Mouse (Mus musculus): ENCODE results near the gene Unc13d. TPM values are rescaled to one million over a fixed set of nuclear protein-coding genes. Genes with fewer than 3 reads are reported as not detected.
A peak's percentile ranks its signal among the peaks of the same experiment; 100 is the strongest.

Gene Unc13d
- polyA plus RNA-seq, 1 experiment from 2014 or later = 6.9 TPM

- no peak overlapping the region for H3K27ac ChIP-seq (ENCODE audit: low read depth)
- peaks cover 68% of the 10 kb centered on the region for H3K36me3 ChIP-seq (replicated peaks; ENCODE audit: insufficient read depth, low read length)
- 94% methylated on average over 17 of the region's 17 CpGs for WGBS (ENCODE audit: insufficient replicate concordance)
- H3K27me3 ChIP-seq (ENCODE audit: insufficient read depth, low read length) = no peaks in the 10 kb centered on the region
- peak; percentile 14 for DNase-seq
- no peak overlapping the region for H3K4me2 ChIP-seq (ENCODE audit: low read depth, low read length)
- H3K4me1 ChIP-seq (ENCODE audit: insufficient read depth) = peaks cover 19% of the 10 kb centered on the region
- no peak overlapping the region for H3K4me3 ChIP-seq (ENCODE audit: low read depth, low read length)
- TF ChIP-seq CTCF (IDR thresholded peaks at IDR 0.05; ENCODE audit: low read depth) (no peak), EP300 (IDR thresholded peaks at IDR 0.05; ENCODE audit: low read depth) (no peak)
- H3K9ac ChIP-seq (replicated peaks) = no peak overlapping the region
- no peaks in the 10 kb centered on the region for H3K9me3 ChIP-seq (ENCODE audit: low read length)
- no peak for ATAC-seq
Measured at GRCm38 (mm10) chr11:116058868-116059690, 18.7 kb downstream of the Unc13d start.

DNA sequence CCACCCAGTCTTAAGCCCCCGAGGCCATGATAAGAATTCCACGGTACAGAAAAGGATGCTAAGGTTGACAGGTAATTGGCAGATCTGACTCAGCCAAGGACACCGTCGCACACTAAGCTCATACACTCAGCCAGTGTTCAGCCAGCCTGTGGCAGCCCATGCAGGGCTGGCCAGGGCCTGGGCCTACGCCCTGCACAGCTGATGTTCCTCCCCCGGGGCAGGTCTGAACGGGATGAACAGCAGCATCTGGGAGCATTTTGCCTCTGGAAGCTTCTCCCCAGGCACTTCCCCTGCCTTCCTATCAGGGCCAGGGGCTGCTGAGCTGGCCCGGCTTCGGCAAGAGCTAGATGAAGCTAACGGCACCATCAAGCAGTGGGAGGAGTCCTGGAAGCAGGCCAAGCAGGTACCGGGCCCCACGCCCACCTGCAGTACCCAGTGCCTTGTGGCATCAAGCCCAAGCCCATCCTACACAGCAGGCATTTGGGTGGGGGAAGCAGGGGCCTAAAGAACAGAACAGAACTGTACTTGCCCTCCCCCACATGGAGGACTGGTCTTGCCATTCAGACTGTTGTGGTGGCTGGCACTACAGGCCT is 19.6 kb downstream of the Unc13d start:
- no peak for TF ChIP-seq EP300 (IDR thresholded peaks at IDR 0.05; ENCODE audit: low read depth)
- no peak for TF ChIP-seq CTCF (IDR thresholded peaks at IDR 0.05; ENCODE audit: low read depth)
- DNase-seq (no peak), ATAC-seq (no peak)
- H3K4me1 ChIP-seq (ENCODE audit: insufficient read depth) = peaks cover 19% of the 10 kb centered on the region
- H3K4me3 ChIP-seq (ENCODE audit: low read depth, low read length) = no peak overlapping the region
- WGBS (ENCODE audit: insufficient replicate concordance) = 68% methylated on average over 12 of the region's 12 CpGs
- no peaks in the 10 kb centered on the region for H3K9me3 ChIP-seq (ENCODE audit: low read length)
- H3K27ac ChIP-seq (ENCODE audit: low read depth) = no peak overlapping the region
- H3K36me3 ChIP-seq (replicated peaks; ENCODE audit: insufficient read depth, low read length) = peaks cover 77% of the 10 kb centered on the region
- H3K4me2 ChIP-seq (ENCODE audit: low read depth, low read length) = no peak overlapping the region
- H3K9ac ChIP-seq (replicated peaks) = no peak overlapping the region
- H3K27me3 ChIP-seq (ENCODE audit: insufficient read depth, low read length) = no peaks in the 10 kb centered on the region

DNA sequence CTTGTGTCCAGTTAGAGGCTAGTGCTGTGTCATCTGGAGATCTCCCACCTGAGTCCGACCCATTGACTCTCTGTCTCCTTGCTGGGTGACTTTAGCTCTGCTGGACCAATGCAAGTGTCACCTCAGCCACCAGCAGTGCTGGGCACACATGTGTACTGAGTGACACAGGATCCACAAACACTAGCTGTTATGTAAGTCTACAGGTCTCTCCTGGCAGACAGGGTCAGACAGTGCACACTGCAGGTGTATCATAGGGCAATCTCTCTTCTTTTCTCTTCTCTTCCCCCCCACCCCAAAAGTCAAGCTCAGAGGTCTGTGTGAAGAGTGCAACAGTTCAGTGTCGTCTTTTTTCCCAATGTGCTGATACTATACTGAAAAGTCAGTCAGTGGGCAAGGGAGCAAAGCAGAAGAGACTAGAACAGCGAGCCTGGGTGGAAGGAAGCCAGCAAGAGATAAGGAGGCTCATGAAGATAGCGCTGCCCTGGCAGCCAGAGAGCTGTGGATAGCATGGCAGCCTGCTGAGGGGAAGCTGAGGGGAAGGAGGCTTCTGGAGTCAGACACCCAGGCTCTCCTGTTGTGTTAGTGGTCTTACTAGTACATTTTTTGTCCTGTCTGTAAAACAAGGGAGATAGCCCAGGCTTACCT is 20.4 kb downstream of the Unc13d start:
- WGBS (ENCODE audit: insufficient replicate concordance) = 51% methylated on average over 4 of the region's 4 CpGs
- Histone ChIP-seq H3K36me3 (replicated peaks; ENCODE audit: insufficient read depth, low read length) (peaks cover 81% of the 10 kb centered on the region), H3K9me3 (ENCODE audit: low read length) (no peaks in the 10 kb centered on the region), H3K27ac (ENCODE audit: low read depth) (no peak overlapping the region), H3K4me1 (ENCODE audit: insufficient read depth) (peaks cover 19% of the 10 kb centered on the region), H3K9ac (replicated peaks) (no peak overlapping the region), H3K4me2 (ENCODE audit: low read depth, low read length) (no peak overlapping the region), H3K4me3 (ENCODE audit: low read depth, low read length) (no peak overlapping the region), H3K27me3 (ENCODE audit: insufficient read depth, low read length) (no peaks in the 10 kb centered on the region)
- ATAC-seq (peak; percentile 72), DNase-seq (no peak)
- TF ChIP-seq CTCF (IDR thresholded peaks at IDR 0.05; ENCODE audit: low read depth) = no peak
- TF ChIP-seq EP300 (IDR thresholded peaks at IDR 0.05; ENCODE audit: low read depth) = no peak

GRCm38 (mm10) chr11:116055873-116056272 is 21.9 kb downstream of the Unc13d start:
- no peaks in the 10 kb centered on the region for H3K27me3 ChIP-seq (ENCODE audit: insufficient read depth, low read length)
- no peak for TF ChIP-seq EP300 (IDR thresholded peaks at IDR 0.05; ENCODE audit: low read depth)
- no peak for TF ChIP-seq CTCF (IDR thresholded peaks at IDR 0.05; ENCODE audit: low read depth)
- no peak overlapping the region for H3K4me3 ChIP-seq (ENCODE audit: low read depth, low read length)
- H3K27ac ChIP-seq (ENCODE audit: low read depth) = no peak overlapping the region
- peaks cover 19% of the 10 kb centered on the region for H3K4me1 ChIP-seq (ENCODE audit: insufficient read depth)
- DNase-seq (no peak), ATAC-seq (no peak)
- H3K9ac ChIP-seq (replicated peaks) = no peak overlapping the region
- H3K9me3 ChIP-seq (ENCODE audit: low read length) = no peaks in the 10 kb centered on the region
- 61% methylated on average over 11 of the region's 11 CpGs for WGBS (ENCODE audit: insufficient replicate concordance)
- H3K36me3 ChIP-seq (replicated peaks; ENCODE audit: insufficient read depth, low read length) = peaks cover 80% of the 10 kb centered on the region
- H3K4me2 ChIP-seq (ENCODE audit: low read depth, low read length) = no peak overlapping the region

DNA sequence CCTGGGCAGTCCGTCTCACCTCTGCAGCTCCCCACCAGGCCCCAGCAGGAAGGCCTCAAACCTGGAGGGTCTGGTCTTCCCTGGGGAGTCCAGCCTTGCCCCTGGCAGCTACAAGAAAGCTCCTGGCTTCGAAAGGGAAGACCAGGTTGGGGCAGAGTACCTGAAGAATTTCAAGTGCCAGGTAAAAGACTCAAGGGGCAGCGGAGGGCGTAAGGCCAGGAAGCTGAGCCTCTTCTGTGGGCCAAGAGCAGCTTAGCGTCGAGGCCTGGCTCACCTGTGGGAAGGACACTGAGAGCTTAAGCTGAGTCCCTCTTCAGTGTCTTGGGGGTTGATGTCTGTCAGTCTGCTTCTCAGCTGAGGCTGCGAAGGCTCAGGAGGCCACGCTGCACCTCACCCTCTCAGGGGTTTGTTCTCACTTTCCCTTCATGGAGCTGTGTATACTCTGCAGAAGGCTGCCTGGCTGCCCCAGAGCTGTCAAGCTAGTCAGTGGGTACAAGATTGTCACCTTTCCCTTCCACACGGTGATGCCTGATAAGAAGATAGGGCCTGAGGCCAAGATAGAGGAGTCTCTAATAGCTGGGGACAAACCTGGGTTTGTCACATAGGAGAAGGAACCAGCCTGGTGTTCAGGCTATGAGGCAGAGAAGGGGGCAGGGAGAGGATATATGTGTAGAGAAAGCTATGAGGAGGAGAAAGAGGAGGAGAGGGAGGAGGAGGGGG is 24.1 kb downstream of the Unc13d start:
- H3K4me1 ChIP-seq (ENCODE audit: insufficient read depth) = peaks cover 19% of the 10 kb centered on the region
- DNase-seq (no peak), ATAC-seq (peak; percentile 49)
- H3K4me3 ChIP-seq (ENCODE audit: low read depth, low read length) = no peak overlapping the region
- H3K27me3 ChIP-seq (ENCODE audit: insufficient read depth, low read length) = no peaks in the 10 kb centered on the region
- 84% methylated on average over 9 of the region's 9 CpGs for WGBS (ENCODE audit: insufficient replicate concordance)
- no peak overlapping the region for H3K27ac ChIP-seq (ENCODE audit: low read depth)
- peak; percentile 34; the same call in 1 of the 2 replicates for TF ChIP-seq EP300 (IDR thresholded peaks at IDR 0.05; ENCODE audit: low read depth)
- TF ChIP-seq CTCF (IDR thresholded peaks at IDR 0.05; ENCODE audit: low read depth) = no peak
- no peak overlapping the region for H3K9ac ChIP-seq (replicated peaks)
- H3K9me3 ChIP-seq (ENCODE audit: low read length) = no peaks in the 10 kb centered on the region
- H3K36me3 ChIP-seq (replicated peaks; ENCODE audit: insufficient read depth, low read length) = peaks cover 81% of the 10 kb centered on the region
- H3K4me2 ChIP-seq (ENCODE audit: low read depth, low read length) = no peak overlapping the region

DNA sequence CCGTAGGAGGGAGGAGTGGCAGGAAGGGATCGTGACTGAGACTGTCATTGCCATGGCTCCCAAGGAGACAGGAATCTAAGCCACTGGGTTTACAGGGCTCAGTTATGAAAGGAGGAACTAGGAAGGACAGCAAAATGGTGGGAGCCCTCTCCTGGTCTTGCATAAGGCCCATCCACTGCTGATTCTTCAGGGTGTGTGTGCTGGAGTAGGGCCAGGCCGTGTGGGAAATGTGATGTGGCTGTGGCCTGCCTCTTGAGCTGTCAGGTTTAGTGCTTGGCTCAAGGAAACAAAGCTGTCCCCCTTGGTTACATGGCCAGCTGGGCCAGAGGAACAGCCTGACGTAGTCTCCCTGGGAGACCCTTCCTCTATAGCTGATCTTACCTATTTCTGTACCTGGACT is 27.6 kb downstream of the Unc13d start:
- no peak overlapping the region for H3K4me2 ChIP-seq (ENCODE audit: low read depth, low read length)
- ATAC-seq (no peak), DNase-seq (no peak)
- H3K9ac ChIP-seq (replicated peaks) = no peak overlapping the region
- TF ChIP-seq EP300 (IDR thresholded peaks at IDR 0.05; ENCODE audit: low read depth) = no peak
- no peak for TF ChIP-seq CTCF (IDR thresholded peaks at IDR 0.05; ENCODE audit: low read depth)
- no peaks in the 10 kb centered on the region for H3K27me3 ChIP-seq (ENCODE audit: insufficient read depth, low read length)
- peaks cover 78% of the 10 kb centered on the region for H3K36me3 ChIP-seq (replicated peaks; ENCODE audit: insufficient read depth, low read length)
- no peaks in the 10 kb centered on the region for H3K4me1 ChIP-seq (ENCODE audit: insufficient read depth)
- no peaks in the 10 kb centered on the region for H3K9me3 ChIP-seq (ENCODE audit: low read length)
- H3K27ac ChIP-seq (ENCODE audit: low read depth) = no peak overlapping the region
- WGBS (ENCODE audit: insufficient replicate concordance) = 88% methylated on average over 4 of the region's 4 CpGs
- H3K4me3 ChIP-seq (ENCODE audit: low read depth, low read length) = no peak overlapping the region

All from liver, postnatal 0 days (tissue).